Mouse (Mus musculus) hindbrain, embryonic 16.5 days (tissue): ENCODE results near the gene BC049762. TPM values are rescaled to one million over a fixed set of nuclear protein-coding genes. Genes with fewer than 3 reads are reported as not detected.

Source experiments
- ATAC-seq: fragments of 200-750 bp; cut with Nextera tagmentation; 2 replicates; pipeline ENCODE4 v1.8.0; 2017; ENCODE audit warnings: moderate TSS enrichment, moderate library complexity
- H3K27ac ChIP-seq: fragments of 300-500 bp; sonication (generic); 2 replicates; pipeline ENCODE4 v1.5.1; 2014; ENCODE audit warnings: low read depth, mild to moderate bottlenecking, control low read depth, low read length, moderate library complexity
- H3K27me3 ChIP-seq: fragments of 300-500 bp; sonication (generic); replicated peaks from 2 replicates; pipeline ENCODE4 v1.6.1; 2014; ENCODE audit warnings: low read length; ENCODE audit not compliant: control insufficient read depth, insufficient read depth
- H3K36me3 ChIP-seq: fragments of 300-500 bp; sonication (generic); 2 replicates; pipeline ENCODE4 v1.6.1; 2014; ENCODE audit warnings: mild to moderate bottlenecking, low read length, moderate library complexity, mixed read lengths; ENCODE audit not compliant: control insufficient read depth, insufficient read depth
- H3K4me1 ChIP-seq: fragments of 300-500 bp; sonication (generic); 2 replicates; pipeline ENCODE4 v1.6.1; 2014; ENCODE audit warnings: low read depth, low read length; ENCODE audit not compliant: control insufficient read depth, insufficient read depth
- H3K4me2 ChIP-seq: fragments of 300-500 bp; sonication (generic); 2 replicates; pipeline ENCODE4 v1.6.1; 2014; ENCODE audit warnings: mild to moderate bottlenecking, low read length, control low read depth, moderate library complexity
- H3K4me3 ChIP-seq: fragments of 300-500 bp; sonication (generic); 2 replicates; pipeline ENCODE4 v1.5.1; 2014; ENCODE audit warnings: mild to moderate bottlenecking, low read length, control low read depth, moderate library complexity
- H3K9ac ChIP-seq: fragments of 300-500 bp; sonication (generic); 2 replicates; pipeline ENCODE4 v1.6.1; 2014; ENCODE audit warnings: low read depth, mild to moderate bottlenecking, control low read depth, low read length, moderate library complexity
- H3K9me3 ChIP-seq: fragments of 300-500 bp; sonication (generic); 2 replicates; pipeline ENCODE4 v1.6.1; 2014; ENCODE audit warnings: mild to moderate bottlenecking, low read length, moderate library complexity; ENCODE audit not compliant: control insufficient read depth
- WGBS: fragments of 180-500 bp; shearing (Covaris S2); extraction: QIAGEN DNeasy Blood & Tissue Kit; methylation state at CpG from one replicate; pipeline ENCODE4 v1.1.7; 2014; 5-methylcytosine and 5-hydroxymethylcytosine counted together
- polyA plus RNA-seq: library from polyadenylated mRNA; unstranded; fragments of >200 nt; fragmentation: Nextera tagmentation; extraction: Ambion mirVana; gene quantifications from 2 replicates; pipeline ENCODE4 v1.2.1, GENCODE M21; 2015

The BC049762 gene
- polyA plus RNA-seq, 1 experiment from 2014 or later: 0.24 TPM

- Histone ChIP-seq H3K27me3 (no peaks in the 10 kb centered on the region), H3K4me3 (no peak overlapping the region), H3K9me3 (no peaks in the 10 kb centered on the region), H3K36me3 (no peaks in the 10 kb centered on the region), H3K4me1 (no peaks in the 10 kb centered on the region), H3K9ac (no peak overlapping the region), H3K27ac (no peak overlapping the region), H3K4me2 (no peak overlapping the region)
- 92% methylated on average over 9 of the region's 9 CpGs for WGBS
- ATAC-seq: no peak
Observed at GRCm38 (mm10) chr11:51234626-51235025, 28.2 kb downstream of the BC049762 start.

- no peak overlapping the region for H3K4me3 ChIP-seq
- no peaks in the 10 kb centered on the region for H3K36me3 ChIP-seq
- ATAC-seq: no peak
- no peak overlapping the region for H3K9ac ChIP-seq
- H3K27me3 ChIP-seq: no peaks in the 10 kb centered on the region
- H3K27ac ChIP-seq: no peak overlapping the region
- WGBS: 72% methylated on average over 4 of the region's 4 CpGs
- no peaks in the 10 kb centered on the region for H3K4me1 ChIP-seq
- no peaks in the 10 kb centered on the region for H3K9me3 ChIP-seq
- no peak overlapping the region for H3K4me2 ChIP-seq
Observed at GRCm38 (mm10) chr11:51227104-51227503, 35.7 kb downstream of the BC049762 start.

GRCm38 (mm10) chr11:51220308-51220707 lies 42.5 kb downstream of the BC049762 start, which contains the start of gene Gm12569:
Gm12569 (plus strand) TSS chr11:51220473.
- no peak within 1 kb of the TSS for H3K4me2 ChIP-seq
- no peaks in the 10 kb centered on the region for H3K36me3 ChIP-seq
- H3K4me3 ChIP-seq: no peak within 1 kb of the TSS
- H3K9me3 ChIP-seq: no peaks in the 10 kb centered on the region
- no peak for ATAC-seq
- H3K9ac ChIP-seq: no peak within 1 kb of the TSS
- H3K4me1 ChIP-seq: no peaks in the 10 kb centered on the region
- no peak within 1 kb of the TSS for H3K27ac ChIP-seq
- no peaks in the 10 kb centered on the region for H3K27me3 ChIP-seq
- WGBS: 95% methylated on average over 11 of the region's 11 CpGs

GRCm38 (mm10) chr11:51219396-51219980 lies 43.4 kb downstream of the BC049762 start:
- 83% methylated on average over 12 of the region's 12 CpGs for WGBS
- Histone ChIP-seq H3K9ac (no peak overlapping the region), H3K4me2 (no peak overlapping the region), H3K36me3 (no peaks in the 10 kb centered on the region), H3K4me3 (no peak overlapping the region), H3K9me3 (no peaks in the 10 kb centered on the region), H3K4me1 (no peaks in the 10 kb centered on the region), H3K27ac (no peak overlapping the region), H3K27me3 (no peaks in the 10 kb centered on the region)
- no peak for ATAC-seq

- 89% methylated on average over 7 of the region's 7 CpGs for WGBS
- H3K4me1 ChIP-seq: no peaks in the 10 kb centered on the region
- H3K4me2 ChIP-seq: no peak overlapping the region
- H3K9me3 ChIP-seq: no peaks in the 10 kb centered on the region
- no peak overlapping the region for H3K9ac ChIP-seq
- no peak overlapping the region for H3K27ac ChIP-seq
- H3K27me3 ChIP-seq: no peaks in the 10 kb centered on the region
- ATAC-seq: no peak
- no peak overlapping the region for H3K4me3 ChIP-seq
- H3K36me3 ChIP-seq: no peaks in the 10 kb centered on the region
Observed at GRCm38 (mm10) chr11:51214021-51214420, 48.8 kb downstream of the BC049762 start.

- Histone ChIP-seq H3K9me3 (no peaks in the 10 kb centered on the region), H3K36me3 (no peaks in the 10 kb centered on the region), H3K4me2 (no peak overlapping the region), H3K4me1 (no peaks in the 10 kb centered on the region), H3K27ac (no peak overlapping the region), H3K27me3 (no peaks in the 10 kb centered on the region), H3K4me3 (no peak overlapping the region), H3K9ac (no peak overlapping the region)
- WGBS: 89% methylated on average over 5 of the region's 5 CpGs
- no peak for ATAC-seq
Observed at GRCm38 (mm10) chr11:51211426-51211825, 51.4 kb downstream of the BC049762 start.

- no peak overlapping the region for H3K27ac ChIP-seq
- H3K36me3 ChIP-seq: no peaks in the 10 kb centered on the region
- no peak overlapping the region for H3K9ac ChIP-seq
- H3K4me2 ChIP-seq: no peak overlapping the region
- 85% methylated on average over 3 of the region's 3 CpGs for WGBS
- no peaks in the 10 kb centered on the region for H3K27me3 ChIP-seq
- ATAC-seq: no peak
- H3K4me3 ChIP-seq: no peak overlapping the region
- H3K4me1 ChIP-seq: no peaks in the 10 kb centered on the region
- H3K9me3 ChIP-seq: peaks cover 3% of the 10 kb centered on the region; the same call in 1 of the 2 replicates
Observed at GRCm38 (mm10) chr11:51207758-51208157, 55.1 kb downstream of the BC049762 start.

Other genes with a start within 250 kb of the BC049762 start
- gene Olfr54, start 248.8 kb downstream of the BC049762 start, polyA plus RNA-seq: not detected in 2 replicates
- not detected in 2 replicates for gene Olfr1375, start 214.9 kb downstream of the BC049762 start, polyA plus RNA-seq
- gene Zfp354a, start 203.8 kb downstream of the BC049762 start, polyA plus RNA-seq: 13.2 TPM in 2 replicates
- not detected in 2 replicates for gene Gm12569, start 42.6 kb downstream of the BC049762 start, polyA plus RNA-seq
- 113 and 121 TPM in 2 replicates for gene Clk4, start 1.3 kb downstream of the BC049762 start, polyA plus RNA-seq
- 4.4 and 6.1 TPM in 2 replicates for gene Col23a1, start 26.9 kb upstream of the BC049762 start, polyA plus RNA-seq